Comparison of ENCODE assay signal across 10 mouse cellular contexts in genomic region chr15:71195011-71195739, GRCm38 (mm10).
DNase-seq lines count a peak whose midpoint lies in the region; TF ChIP-seq lines count a peak whose summit lies in the region.
"Had no signal": no experiment of that assay in that cellular context is flagged by ENCODE, and none has a peak within 500 bp of the region (broad histone marks: within the 10 kb centered on the region; RNA-seq: fewer than 3 reads in every experiment).

No protein-coding gene starts in this region.

- in situ Hi-C loops in ES-E14 (cut with MboI; ENCODE audit: low sequenced_read_pairs in 2 of 2, unreplicated experiment in 2 of 2), result no loop called here

- no peak for TF ChIP-seq CTCF in kidney, adult 2 months (conservative IDR thresholded peaks at IDR 0.05; ENCODE audit: insufficient read depth, insufficient read length, low read depth, low read length)

- peak; percentile 5 to 12 for DNase-seq in cerebellum, adult 18-20 months
- no peak for DNase-seq in cerebellum, adult 11 months
- peak; percentile 15 for DNase-seq in ES-E14 (ENCODE audit: low read depth, low spot score)
- DNase-seq in embryonic facial prominence, embryonic 10.5 days (ENCODE audit: low spot score), result peak; percentile 22
- DNase-seq in layer of hippocampus, adult 9-11 months, result peak; percentile 50
- DNase-seq in right cerebral cortex, postnatal 36 days (ENCODE audit: low spot score in 2 of 2), result peak; percentile 36 to 45
- no peak for DNase-seq in kidney, adult 2 months
- DNase-seq in gastrocnemius, postnatal 10 days, result no peak

- H3K27me3 ChIP-seq in embryonic facial prominence, embryonic 10.5 days (replicated peaks; ENCODE audit: low read depth, poor library complexity, severe bottlenecking), result no peaks in the 10 kb centered on the region
- H3K27me3 ChIP-seq in kidney, adult 2 months (replicated peaks; ENCODE audit: control insufficient read depth, insufficient read depth, low read length), result no peaks in the 10 kb centered on the region
- H3K27me3 ChIP-seq: embryonic facial prominence, embryonic 12.5 days; liver, embryonic 15.5 days had no signal

- no peak for TF ChIP-seq POLR2A in kidney, adult 2 months (IDR thresholded peaks at IDR 0.05; ENCODE audit: low read depth, low read length)

- no peak overlapping the region for H3K9ac ChIP-seq in ES-E14 (ENCODE audit: insufficient read depth, low read depth, low read length, poor library complexity, severe bottlenecking)
- H3K9ac ChIP-seq: embryonic facial prominence, embryonic 12.5 days; liver, embryonic 15.5 days had no signal

- H3K4me3 ChIP-seq in ES-E14 (ENCODE audit: insufficient read depth in 1 of 2, low read depth in 1 of 2, low read length in 2 of 2, poor library complexity in 1 of 2, severe bottlenecking in 1 of 2), result no peak overlapping the region
- no peak overlapping the region for H3K4me3 ChIP-seq in embryonic facial prominence, embryonic 10.5 days
- no peak overlapping the region for H3K4me3 ChIP-seq in kidney, adult 2 months (ENCODE audit: insufficient read depth, low read depth, low read length)
- H3K4me3 ChIP-seq: embryonic facial prominence, embryonic 12.5 days; liver, embryonic 15.5 days had no signal

- 63% methylated on average over 11 of the region's 11 CpGs for WGBS in embryonic facial prominence, embryonic 10.5 days
- 52% methylated on average over 11 of the region's 11 CpGs for WGBS in kidney, adult 2 months

- H3K4me1 ChIP-seq in ES-E14 (ENCODE audit: control insufficient read depth in 2 of 2, insufficient read depth in 2 of 2, low read length in 2 of 2, poor library complexity in 1 of 2), result no peaks in the 10 kb centered on the region
- H3K4me1 ChIP-seq in embryonic facial prominence, embryonic 10.5 days, result no peaks in the 10 kb centered on the region
- no peaks in the 10 kb centered on the region for H3K4me1 ChIP-seq in kidney, adult 2 months (ENCODE audit: control insufficient read depth, insufficient read depth, low read length)
- H3K4me1 ChIP-seq: embryonic facial prominence, embryonic 12.5 days; liver, embryonic 15.5 days had no signal

- no peak overlapping the region for H3K27ac ChIP-seq in ES-E14 (ENCODE audit: insufficient read depth, low read depth, low read length, poor library complexity, severe bottlenecking)
- no peak overlapping the region for H3K27ac ChIP-seq in embryonic facial prominence, embryonic 10.5 days (replicated peaks)
- no peak overlapping the region for H3K27ac ChIP-seq in kidney, adult 2 months (ENCODE audit: insufficient read depth, low read depth, low read length)
- H3K27ac ChIP-seq: embryonic facial prominence, embryonic 12.5 days; liver, embryonic 15.5 days had no signal

- no peaks in the 10 kb centered on the region for H3K36me3 ChIP-seq in ES-E14 (ENCODE audit: control insufficient read depth, insufficient read depth, low read length, poor library complexity, severe bottlenecking)
- H3K36me3 ChIP-seq in embryonic facial prominence, embryonic 10.5 days (replicated peaks), result no peaks in the 10 kb centered on the region
- H3K36me3 ChIP-seq in kidney, adult 2 months (ENCODE audit: control insufficient read depth, insufficient read depth, low read length), result no peaks in the 10 kb centered on the region
- H3K36me3 ChIP-seq: embryonic facial prominence, embryonic 12.5 days; liver, embryonic 15.5 days had no signal

- no peaks in the 10 kb centered on the region for H3K9me3 ChIP-seq in ES-E14 (ENCODE audit: control insufficient read depth, insufficient read depth, low read depth, low read length)
- no peaks in the 10 kb centered on the region for H3K9me3 ChIP-seq in embryonic facial prominence, embryonic 10.5 days
- H3K9me3 ChIP-seq: embryonic facial prominence, embryonic 12.5 days; liver, embryonic 15.5 days had no signal

TF ChIP-seq in ES-E14, 5 proteins besides CTCF, POLR2A, EP300 and RAD21:
- no peak for TF ChIP-seq ZNF384 (IDR thresholded peaks at IDR 0.05; ENCODE audit: low read depth, low read length)
- no peak for TF ChIP-seq CHD2 (IDR thresholded peaks at IDR 0.05; ENCODE audit: low read depth, low read length)
- no peak for TF ChIP-seq MAFK (IDR thresholded peaks at IDR 0.05; ENCODE audit: insufficient read depth, low read depth, low read length)
- no peak for TF ChIP-seq ZC3H11A (IDR thresholded peaks at IDR 0.05; ENCODE audit: borderline replicate concordance, low read depth, low read length)
- no peak for TF ChIP-seq HCFC1 (IDR thresholded peaks at IDR 0.05; ENCODE audit: borderline replicate concordance, insufficient read depth, low read length)

Comparison
In these comparisons a context has a peak if more than half of its experiments do, and no peak if none do; other contexts are left out.
1. DNase-seq: peak in cerebellum, adult 18-20 months (2 of 2), ES-E14 (single experiment), embryonic facial prominence, embryonic 10.5 days (single experiment), layer of hippocampus, adult 9-11 months (single experiment) and right cerebral cortex, postnatal 36 days (2 of 2); none in cerebellum, adult 11 months (single experiment), kidney, adult 2 months (single experiment) and gastrocnemius, postnatal 10 days (single experiment).